Comparison of ENCODE assay signal across 22 mouse cellular contexts in genomic region chr11:106187326-106187725, GRCm38 (mm10). TPM values are rescaled to one million over a fixed set of nuclear protein-coding genes. Genes with fewer than 3 reads are reported as not detected.
"Had no signal": no experiment of that assay in that cellular context is flagged by ENCODE, and none has a peak within 500 bp of the region (broad histone marks: within the 10 kb centered on the region; RNA-seq: fewer than 3 reads in every experiment).

No protein-coding gene starts in this region.

- H3K4me3 ChIP-seq: megakaryocyte, embryonic 14.5 days; midbrain, embryonic 13.5 days; midbrain, embryonic 15.5 days; neural tube, embryonic 12.5 days had no signal

- H3K36me3 ChIP-seq: midbrain, embryonic 15.5 days had no signal

- H3K4me2 ChIP-seq: lung, embryonic 14.5 days; midbrain, embryonic 11.5 days; midbrain, embryonic 13.5 days; midbrain, embryonic 15.5 days; neural tube, embryonic 12.5 days had no signal

- ATAC-seq: midbrain, embryonic 13.5 days; midbrain, embryonic 15.5 days had no signal

- H3K9me3 ChIP-seq: megakaryocyte, embryonic 14.5 days; midbrain, embryonic 13.5 days; midbrain, embryonic 15.5 days; neural tube, embryonic 12.5 days had no signal

- H3K27me3 ChIP-seq: megakaryocyte, embryonic 14.5 days; midbrain, embryonic 13.5 days; midbrain, embryonic 15.5 days; neural tube, embryonic 12.5 days had no signal

- H3K27ac ChIP-seq: liver, embryonic 14.5 days; midbrain, embryonic 13.5 days; midbrain, embryonic 15.5 days; neural tube, embryonic 12.5 days had no signal

- DNase-seq: lung, adult 18-20 months; lung, embryonic 14.5 days; lung, postnatal 14 days; lung, postnatal 36 days; right cerebral cortex, postnatal 14 days; thymus, adult 2 months; thymus, postnatal 25 days; thymus, postnatal 4 days had no signal

- H3K9ac ChIP-seq: liver, embryonic 14.5 days; lung, embryonic 14.5 days; midbrain, embryonic 13.5 days; midbrain, embryonic 15.5 days; neural tube, embryonic 12.5 days had no signal

RNA-seq across cellular contexts. Expression of gene Gm10840, which starts 26.7 kb away (rescaled TPM):
- total RNA-seq: midbrain, postnatal 0 days; monocyte, adult 5-6 weeks had no signal
- polyA plus RNA-seq: liver, embryonic 14.5 days; liver, embryonic 16.5 days; lung, embryonic 14.5 days; lung, embryonic 16.5 days; midbrain, embryonic 11.5 days; midbrain, embryonic 13.5 days; midbrain, postnatal 0 days; neural tube, embryonic 12.5 days; spleen, adult 2 months; stomach, embryonic 14.5 days; stomach, embryonic 16.5 days; thymus, adult 2 months; urinary bladder, adult 2 months had no signal
